Mouse (Mus musculus) C2C12 (cell line): ENCODE data around the gene Ubox5.

ENCODE experiments used
- CEBPB ChIP-seq: IDR thresholded peaks from one replicate; pipeline ENCODE4 v1.6.1; 2011; ENCODE audit warnings: low read depth, mild to moderate bottlenecking, control low read depth, moderate library complexity
- CTCF ChIP-seq: IDR thresholded peaks from one replicate; pipeline ENCODE4 v1.5.1; 2011; ENCODE audit not compliant: control insufficient read depth, insufficient read depth, insufficient read length
- FOSL1 ChIP-seq: IDR thresholded peaks from one replicate; pipeline ENCODE4 v1.8.0; 2011; ENCODE audit warnings: mild to moderate bottlenecking, low read length; ENCODE audit not compliant: poor library complexity, insufficient read depth, severe bottlenecking
- MYOG ChIP-seq: IDR thresholded peaks from one replicate; pipeline ENCODE4 v1.6.1; 2011; ENCODE audit not compliant: control insufficient read depth, insufficient read length; ENCODE audit errors: extremely low read depth
- USF1 ChIP-seq: IDR thresholded peaks from one replicate; pipeline ENCODE4 v1.6.1; 2011; ENCODE audit warnings: low read depth, mild to moderate bottlenecking, control low read depth, moderate library complexity

GRCm38 (mm10) chr2:130557462-130557861 is 72.4 kb downstream of the Ubox5 start:
- no peak for TF ChIP-seq CTCF
- TF ChIP-seq USF1, result no peak
- TF ChIP-seq FOSL1, result no peak
- no peak for TF ChIP-seq MYOG
- TF ChIP-seq CEBPB, result no peak
